Mouse (Mus musculus) splenic B cell, adult 2 months (primary cell): ENCODE results near the gene Tmem25.

ENCODE experiments used
- DNase-seq: peaks from one replicate; pipeline ENCODE4 v3.0.0-alpha.2; 2011; ENCODE audit warnings: low read depth, low spot score
- H3K27me3 ChIP-seq: 2 replicates; pipeline ENCODE4 v1.6.1; 2012; ENCODE audit warnings: mild to moderate bottlenecking, low read length, moderate library complexity, mixed read lengths; ENCODE audit not compliant: control insufficient read depth, poor library complexity, insufficient read depth, severe bottlenecking
- H3K36me3 ChIP-seq: 2 replicates; pipeline ENCODE4 v1.6.1; 2012; ENCODE audit warnings: mild to moderate bottlenecking, low read length, moderate library complexity, mixed read lengths; ENCODE audit not compliant: control insufficient read depth, poor library complexity, insufficient read depth, severe bottlenecking

The Tmem25 gene

DNA sequence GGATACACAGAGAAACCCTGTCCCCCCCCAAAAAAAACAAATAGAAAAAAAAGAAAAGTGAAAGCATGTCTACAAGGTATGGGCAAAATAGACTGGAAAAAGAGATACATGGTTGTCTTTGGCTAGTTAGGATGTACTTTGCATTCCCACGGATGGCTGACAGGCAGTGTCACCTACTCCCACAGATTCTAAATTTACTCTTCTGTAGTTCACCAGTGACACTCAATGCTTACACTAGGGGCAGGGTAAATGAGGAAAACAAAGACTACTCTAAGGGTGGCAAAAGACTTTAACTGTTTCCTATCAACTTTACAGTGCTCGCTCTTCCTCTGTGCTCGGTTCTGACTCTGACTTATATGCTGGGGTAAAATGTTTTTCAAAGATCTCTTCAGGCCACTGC, 52.4 kb downstream of the Tmem25 start:
- H3K36me3 ChIP-seq, result peaks cover 40% of the 10 kb centered on the region
- no peak for DNase-seq
- no peaks in the 10 kb centered on the region for H3K27me3 ChIP-seq

DNA sequence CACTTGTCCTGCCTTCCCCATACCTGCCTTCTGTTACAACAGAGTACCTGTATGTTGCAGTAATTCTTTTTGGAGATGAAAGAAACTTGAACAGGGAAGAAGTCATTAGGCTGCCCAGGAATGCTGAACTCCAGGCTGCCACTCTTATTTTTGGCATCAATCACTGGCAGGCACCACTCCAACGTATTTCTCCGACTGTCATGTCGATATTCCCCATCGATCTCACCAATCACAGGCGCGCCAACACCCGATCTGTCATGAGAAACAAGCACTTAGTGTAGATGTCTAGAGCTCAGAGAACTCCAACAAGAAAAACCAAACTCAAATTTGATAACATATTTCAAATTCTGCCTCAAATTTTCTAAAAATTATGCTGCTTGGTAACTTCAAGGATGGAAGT, 53.7 kb downstream of the Tmem25 start:
- Histone ChIP-seq H3K36me3 (peaks cover 34% of the 10 kb centered on the region), H3K27me3 (no peaks in the 10 kb centered on the region)
- DNase-seq, result no peak
